Mouse (Mus musculus): ENCODE results near the gene Olfr287. TPM values are rescaled to one million over a fixed set of nuclear protein-coding genes. Genes with fewer than 3 reads are reported as not detected.

The Olfr287 gene
- not detected for total RNA-seq (2021)
- long read RNA-seq, experiment 1 = 0 reads
- long read RNA-seq, experiment 2 = 0 reads

DNA sequence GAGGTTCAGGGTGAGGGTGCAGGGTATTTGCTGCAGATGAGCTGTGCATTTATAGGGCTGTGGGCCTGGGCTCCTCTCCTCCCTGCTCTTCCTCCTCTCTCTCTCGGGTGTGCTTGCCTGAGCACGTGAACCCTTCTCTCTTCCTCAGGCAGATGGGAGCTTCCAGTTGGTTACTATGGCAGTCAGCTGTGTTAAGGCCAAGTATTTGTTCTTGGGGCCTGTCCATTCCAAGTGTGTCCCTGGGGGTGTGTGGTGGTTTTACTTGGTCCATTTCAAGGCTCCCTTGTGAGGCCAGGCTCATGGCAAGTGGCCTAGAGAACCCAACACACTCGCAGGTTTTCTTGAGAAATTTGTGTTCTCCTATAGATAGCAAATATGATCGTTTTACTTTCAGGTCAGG lies at the start of gene Olfr287, which contains the start of gene Gm44579:
Olfr287 (minus strand) TSS at position 180 of the 400 bp plus-strand sequence.
Gm44579 (minus strand) TSS at position 101 of the 400 bp plus-strand sequence.
- no peak for TF ChIP-seq CTCF (IDR thresholded peaks at IDR 0.05)
- Histone ChIP-seq H3K4me3 (no peak within 1 kb of the TSS), H3K27ac (no peak within 1 kb of the TSS)
- intact Hi-C loops (cut with DNase I) = no loop called here
- no peak for DNase-seq

GRCm38 (mm10) chr15:98257776-98258175 lies 36.9 kb upstream of the Olfr287 start:
- intact Hi-C loops (cut with DNase I) = no loop called here
- TF ChIP-seq CTCF (IDR thresholded peaks at IDR 0.05) = no peak
- DNase-seq = no peak
- no peak overlapping the region for H3K4me3 ChIP-seq
- no peak overlapping the region for H3K27ac ChIP-seq

GRCm38 (mm10) chr15:98257193-98257592 lies 36.3 kb upstream of the Olfr287 start, which contains the start of gene H1fnt:
Gene H1fnt (minus strand): TSS chr15:98257293.
- DNase-seq = no peak
- intact Hi-C loops (cut with DNase I) = no loop called here
- no peak within 1 kb of the TSS for H3K4me3 ChIP-seq
- H3K27ac ChIP-seq = no peak within 1 kb of the TSS
- no peak for TF ChIP-seq CTCF (IDR thresholded peaks at IDR 0.05)

DNA sequence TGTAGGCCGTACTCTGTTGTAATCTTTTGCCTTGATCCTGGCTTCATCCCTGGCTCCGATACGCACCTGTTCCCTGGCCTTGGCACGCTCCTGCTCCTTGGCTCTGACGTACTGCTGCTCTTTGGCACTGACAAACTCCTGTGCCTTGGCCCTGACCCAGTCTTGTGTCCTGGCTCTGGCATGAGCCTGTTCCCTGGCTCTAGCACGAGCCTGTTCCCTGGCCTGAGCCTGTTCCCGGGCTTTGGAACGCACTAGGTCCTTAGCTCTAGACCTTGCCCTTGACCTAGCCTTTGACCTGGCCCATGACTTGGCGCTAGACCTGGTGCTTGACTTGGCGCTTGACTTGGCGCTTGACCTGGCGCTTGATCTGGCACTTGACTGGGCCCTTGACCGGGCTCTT lies 35.4 kb upstream of the Olfr287 start:
- intact Hi-C loops (cut with DNase I) = no loop called here
- H3K4me3 ChIP-seq = no peak overlapping the region
- H3K27ac ChIP-seq = no peak overlapping the region
- TF ChIP-seq CTCF (IDR thresholded peaks at IDR 0.05) = no peak
- peak; percentile 61 for DNase-seq

- H3K4me3 ChIP-seq = no peak overlapping the region
- intact Hi-C loops (cut with DNase I) = no loop called here
- no peak for DNase-seq
- no peak for TF ChIP-seq CTCF (IDR thresholded peaks at IDR 0.05)
- H3K27ac ChIP-seq = no peak overlapping the region
Measured at GRCm38 (mm10) chr15:98235442-98235841, 14.6 kb upstream of the Olfr287 start.

- intact Hi-C loops (cut with DNase I) = no loop called here
- no peak for TF ChIP-seq CTCF (IDR thresholded peaks at IDR 0.05)
- no peak within 1 kb of the TSS for H3K27ac ChIP-seq
- H3K4me3 ChIP-seq = no peak within 1 kb of the TSS
- no peak for DNase-seq
Measured at GRCm38 (mm10) chr15:98234350-98234749, 13.5 kb upstream of the Olfr287 start, which contains the start of gene Olfr286. Gene Olfr286 (minus strand): TSS chr15:98234450.

- H3K27ac ChIP-seq = no peak overlapping the region
- intact Hi-C loops (cut with DNase I) = no loop called here
- H3K4me3 ChIP-seq = no peak overlapping the region
- TF ChIP-seq CTCF (IDR thresholded peaks at IDR 0.05) = no peak
- no peak for DNase-seq
Measured at GRCm38 (mm10) chr15:98226096-98226495, 5.2 kb upstream of the Olfr287 start.

- intact Hi-C loops (cut with DNase I) = no loop called here
- no peak overlapping the region for H3K27ac ChIP-seq
- DNase-seq = no peak
- TF ChIP-seq CTCF (IDR thresholded peaks at IDR 0.05) = no peak
- H3K4me3 ChIP-seq = no peak overlapping the region
Measured at GRCm38 (mm10) chr15:98225610-98226009, 4.8 kb upstream of the Olfr287 start.

DNA sequence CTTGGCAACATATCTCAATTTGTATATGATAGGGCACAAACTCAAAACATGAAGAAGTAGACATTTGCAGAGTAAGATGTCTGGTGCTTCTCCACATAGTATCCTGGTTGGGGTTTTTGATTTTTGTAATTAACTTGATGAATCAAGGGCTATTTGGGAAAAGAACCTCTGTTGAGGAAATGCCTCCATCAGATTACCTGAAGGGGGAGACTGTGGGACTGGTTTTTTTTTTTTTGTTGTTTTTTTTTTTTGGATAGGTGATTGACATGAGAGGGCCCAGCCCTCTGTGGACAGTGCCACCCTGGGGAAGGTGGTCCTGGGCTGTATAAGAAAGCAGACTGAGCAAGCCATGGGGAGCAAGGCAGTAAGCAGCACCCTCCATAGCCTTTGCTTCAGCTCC lies 1.5 kb upstream of the Olfr287 start:
- TF ChIP-seq CTCF (IDR thresholded peaks at IDR 0.05) = no peak
- DNase-seq = no peak
- Histone ChIP-seq H3K27ac (no peak overlapping the region), H3K4me3 (no peak overlapping the region)
- intact Hi-C loops (cut with DNase I) = no loop called here

DNA sequence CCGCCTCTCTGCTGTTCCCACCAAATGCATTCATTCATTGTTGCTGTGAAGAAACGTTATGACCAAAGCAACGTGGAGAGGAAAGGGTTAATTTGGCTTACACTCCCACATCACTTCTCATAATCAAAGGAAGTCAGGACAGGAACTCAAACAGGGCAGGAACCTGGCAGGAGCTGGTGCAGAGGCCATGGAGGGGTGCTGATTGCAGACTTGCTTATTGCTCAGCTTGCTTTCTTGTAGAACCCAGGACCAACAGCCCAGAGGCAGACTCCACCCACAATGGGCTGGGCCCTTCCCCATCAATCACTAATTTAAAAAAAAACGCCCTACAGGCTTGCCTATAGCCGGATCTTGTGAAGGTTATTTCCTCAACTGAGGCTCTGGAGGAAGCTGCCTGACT lies 6.7 kb downstream of the Olfr287 start:
- H3K27ac ChIP-seq = no peak overlapping the region
- intact Hi-C loops (cut with DNase I) = no loop called here
- TF ChIP-seq CTCF (IDR thresholded peaks at IDR 0.05) = no peak
- DNase-seq = no peak
- no peak overlapping the region for H3K4me3 ChIP-seq

- no peak overlapping the region for H3K27ac ChIP-seq
- no peak for DNase-seq
- intact Hi-C loops (cut with DNase I) = no loop called here
- H3K4me3 ChIP-seq = no peak overlapping the region
- TF ChIP-seq CTCF (IDR thresholded peaks at IDR 0.05) = no peak
Measured at GRCm38 (mm10) chr15:98213336-98213870, 7.5 kb downstream of the Olfr287 start.

DNA sequence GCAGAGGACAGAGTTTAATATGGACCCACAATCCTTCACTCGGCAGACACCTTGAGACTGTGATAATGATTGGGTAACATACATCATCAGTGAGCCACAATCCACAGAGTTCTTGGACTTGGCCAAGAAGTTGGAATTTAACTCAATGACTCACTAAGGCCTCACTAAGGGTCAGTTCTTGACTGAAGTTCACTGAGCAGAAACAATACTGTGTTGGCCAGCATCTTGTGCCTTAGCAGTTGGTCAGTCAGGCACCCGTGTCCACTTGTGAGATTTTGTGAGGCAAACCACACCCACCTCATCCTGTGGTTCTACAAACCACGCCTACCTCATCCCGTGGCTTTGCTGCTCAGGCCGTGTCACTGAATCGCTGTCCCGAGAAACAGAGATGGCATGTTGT lies 11.2 kb downstream of the Olfr287 start:
- no peak overlapping the region for H3K4me3 ChIP-seq
- no peak for TF ChIP-seq CTCF (IDR thresholded peaks at IDR 0.05)
- no peak for DNase-seq
- H3K27ac ChIP-seq = no peak overlapping the region
- intact Hi-C loops (cut with DNase I) = no loop called here

GRCm38 (mm10) chr15:98195442-98195841 lies 25.4 kb downstream of the Olfr287 start, which contains the start of gene Olfr288:
Gene Olfr288 (minus strand): TSS chr15:98195542.
- no peak for TF ChIP-seq CTCF (IDR thresholded peaks at IDR 0.05)
- no peak within 1 kb of the TSS for H3K27ac ChIP-seq
- intact Hi-C loops (cut with DNase I) = no loop called here

DNA sequence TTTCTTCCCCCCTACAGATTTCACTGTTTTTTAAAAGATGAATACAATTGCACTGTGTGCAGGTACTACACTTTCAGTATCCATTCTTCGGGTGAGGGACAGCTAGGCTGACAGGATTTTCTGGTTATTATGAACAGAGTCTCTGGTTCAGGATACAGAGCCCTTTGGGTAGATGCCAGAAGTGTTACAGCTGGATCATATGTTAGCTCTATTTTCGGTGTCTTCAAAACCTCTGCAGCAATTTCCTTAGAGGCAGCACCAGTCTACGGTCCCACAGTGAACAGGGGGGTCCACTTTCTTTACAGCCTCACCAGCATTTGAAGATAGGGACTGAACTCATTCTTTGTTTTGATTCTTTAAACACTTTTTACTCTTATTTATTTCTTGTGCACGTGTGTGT lies 36.4 kb downstream of the Olfr287 start:
- DNase-seq = no peak
- Histone ChIP-seq H3K4me3 (no peak overlapping the region), H3K27ac (peak overlapping the region; percentile 12; the same call in 1 of the 2 replicates)
- intact Hi-C loops (cut with DNase I) = loop anchor here (10.0 kb wide), 1 partner anchor 290 kb away; no protein-coding TSS in a partner anchor
- TF ChIP-seq CTCF (IDR thresholded peaks at IDR 0.05) = no peak

More at GRCm38 (mm10) chr15:98195442-98195841, 25.4 kb downstream of the Olfr287 start, which contains the start of gene Olfr288:
- H3K4me3 ChIP-seq = no peak within 1 kb of the TSS
- DNase-seq = no peak

All from gastrocnemius, adult 2 months (tissue).